Mouse (Mus musculus): ENCODE results near the gene Tmem207. TPM values are rescaled to one million over a fixed set of nuclear protein-coding genes. Genes with fewer than 3 reads are reported as not detected.
"Not testable (repeated sequence)": the region's sequence is repeated elsewhere in the genome, so short reads cannot be mapped to it uniquely, and the experiment has no call there.

The Tmem207 gene
- polyA plus RNA-seq, 1 experiment from 2014 or later, result 0.07 TPM

DNA sequence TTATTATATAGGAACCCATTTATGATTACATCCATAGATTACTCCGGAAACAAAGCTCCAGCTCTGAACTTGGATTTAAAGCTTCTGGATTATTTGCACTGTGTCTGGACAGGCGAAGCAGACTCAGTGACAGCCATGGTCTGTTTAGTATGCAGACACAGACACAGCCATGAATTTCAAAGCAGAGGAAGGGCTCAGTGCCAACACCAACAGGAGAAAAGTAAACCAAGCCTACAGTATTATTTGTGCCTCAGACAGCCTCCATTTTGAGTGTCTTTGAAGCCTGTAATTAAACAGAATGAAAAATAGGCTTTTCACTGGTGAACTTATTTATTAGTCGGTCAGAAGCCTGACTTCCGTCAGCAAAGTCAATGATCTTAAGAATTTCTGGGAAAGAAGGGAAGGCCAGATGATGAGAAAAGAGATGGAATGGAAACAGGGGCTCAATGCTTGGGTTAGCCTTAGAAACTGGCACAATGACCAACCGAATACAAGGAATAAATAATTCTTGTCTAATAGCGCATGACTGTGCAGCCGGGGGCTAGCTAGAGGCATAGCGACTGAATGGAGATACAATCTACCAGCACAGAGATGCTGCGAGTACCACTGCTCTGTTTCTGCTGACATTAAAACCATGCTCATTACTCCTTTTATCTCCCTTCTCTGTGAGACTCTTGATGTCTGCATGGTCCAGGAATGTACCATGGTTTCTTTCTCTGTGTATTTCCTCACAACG is 1.5 kb upstream of the Tmem207 start:
- H3K4me1 ChIP-seq (replicated peaks), result peaks cover 30% of the 10 kb centered on the region
- H3K9ac ChIP-seq, result no peak overlapping the region
- peak overlapping the region; percentile 10 for H3K4me2 ChIP-seq
- 37% methylated on average over 10 of the region's 10 CpGs for WGBS
- H3K36me3 ChIP-seq, result no peaks in the 10 kb centered on the region
- peak; percentile 94 for ATAC-seq (ENCODE audit: low read depth)
- H3K27me3 ChIP-seq, result no peaks in the 10 kb centered on the region
- H3K4me3 ChIP-seq, result no peak overlapping the region
- H3K9me3 ChIP-seq, result no peaks in the 10 kb centered on the region
- H3K27ac ChIP-seq (replicated peaks), result peak overlapping the region; percentile 42

DNA sequence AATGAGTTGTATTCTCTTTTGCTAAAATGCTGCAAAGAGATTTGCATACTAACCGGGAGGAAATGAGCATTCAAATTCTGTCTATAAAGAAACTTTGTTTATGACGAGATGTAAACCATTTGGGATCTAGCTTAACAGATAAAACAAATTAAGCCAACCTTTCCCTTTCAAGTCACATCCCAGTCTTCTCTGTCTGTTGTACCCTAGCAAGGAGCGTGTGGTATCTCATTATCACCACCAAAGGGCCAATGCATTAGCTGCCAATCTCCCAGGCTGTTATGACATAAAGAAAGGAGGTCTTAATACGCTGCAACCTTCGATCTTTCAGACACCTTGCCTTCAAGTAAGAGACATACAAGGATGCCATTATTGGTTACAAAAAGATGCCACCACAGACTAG is 737 bp downstream of the Tmem207 start:
- 0 out of 2 replicates have a peak overlapping the region, but pooled peaks have one; percentile 38 for H3K27ac ChIP-seq (replicated peaks)
- H3K4me2 ChIP-seq, result no peak overlapping the region
- H3K4me1 ChIP-seq (replicated peaks), result peaks cover 30% of the 10 kb centered on the region
- WGBS, result 64% methylated on average over 5 of the region's 5 CpGs
- no peak overlapping the region for H3K9ac ChIP-seq
- no peaks in the 10 kb centered on the region for H3K36me3 ChIP-seq
- no peak for ATAC-seq (ENCODE audit: low read depth)
- H3K27me3 ChIP-seq, result no peaks in the 10 kb centered on the region
- H3K9me3 ChIP-seq, result no peaks in the 10 kb centered on the region
- H3K4me3 ChIP-seq, result no peak overlapping the region

DNA sequence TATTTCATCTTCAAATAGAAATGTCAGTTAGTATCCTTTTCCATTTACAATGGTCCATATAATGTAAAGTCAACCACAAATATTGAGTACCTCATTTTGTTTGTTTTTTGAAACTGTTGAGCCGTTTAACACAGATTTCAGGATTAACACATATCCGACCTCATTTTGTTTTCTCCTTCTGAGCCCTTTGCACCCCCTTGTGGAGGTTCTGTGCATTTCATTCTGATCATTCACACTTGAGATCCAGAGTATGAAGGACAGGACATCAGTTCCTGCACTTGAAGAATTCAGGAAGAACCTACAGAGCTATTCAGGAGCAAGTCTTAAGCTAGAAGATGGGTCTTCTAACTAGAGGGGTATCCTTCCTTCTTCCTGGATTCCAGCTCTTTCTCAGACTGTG is 7.0 kb downstream of the Tmem207 start:
- Histone ChIP-seq H3K4me3 (no peak overlapping the region), H3K36me3 (no peaks in the 10 kb centered on the region), H3K9ac (no peak overlapping the region), H3K27ac (replicated peaks) (no peak overlapping the region), H3K4me1 (replicated peaks) (peaks cover 5% of the 10 kb centered on the region; the same call in 1 of the 2 replicates), H3K27me3 (no peaks in the 10 kb centered on the region), H3K4me2 (no peak overlapping the region), H3K9me3 (no peaks in the 10 kb centered on the region)
- no peak for ATAC-seq (ENCODE audit: low read depth)
- WGBS, result 61% methylated on average over 2 of the region's 2 CpGs

DNA sequence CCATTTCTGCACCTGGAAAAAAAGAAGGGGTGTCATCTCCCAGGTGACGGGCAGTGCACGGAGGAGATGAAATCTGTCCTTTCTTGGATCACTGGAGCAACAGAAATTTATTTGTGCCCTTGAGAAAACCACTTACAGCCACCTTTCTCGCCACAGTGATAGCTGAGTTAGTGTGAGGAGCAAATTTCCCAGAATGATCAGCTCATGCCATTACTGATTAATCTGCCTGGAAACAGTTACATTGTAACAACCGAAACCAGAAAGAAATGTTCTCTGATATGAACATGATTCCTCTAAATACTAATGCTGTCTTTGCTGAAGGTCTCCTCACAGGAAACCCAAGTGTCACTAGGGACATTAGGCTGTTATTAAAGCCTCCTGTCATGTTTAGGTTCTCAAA is 21.6 kb downstream of the Tmem207 start:
- H3K4me2 ChIP-seq, result no peak overlapping the region
- no peak overlapping the region for H3K9ac ChIP-seq
- 80% methylated on average over 4 of the region's 4 CpGs for WGBS
- H3K27me3 ChIP-seq, result no peaks in the 10 kb centered on the region
- no peak overlapping the region for H3K4me3 ChIP-seq
- H3K36me3 ChIP-seq, result no peaks in the 10 kb centered on the region
- H3K4me1 ChIP-seq (replicated peaks), result no peaks in the 10 kb centered on the region
- H3K27ac ChIP-seq (replicated peaks), result no peak overlapping the region
- no peaks in the 10 kb centered on the region for H3K9me3 ChIP-seq
- ATAC-seq (ENCODE audit: low read depth), result no peak

DNA sequence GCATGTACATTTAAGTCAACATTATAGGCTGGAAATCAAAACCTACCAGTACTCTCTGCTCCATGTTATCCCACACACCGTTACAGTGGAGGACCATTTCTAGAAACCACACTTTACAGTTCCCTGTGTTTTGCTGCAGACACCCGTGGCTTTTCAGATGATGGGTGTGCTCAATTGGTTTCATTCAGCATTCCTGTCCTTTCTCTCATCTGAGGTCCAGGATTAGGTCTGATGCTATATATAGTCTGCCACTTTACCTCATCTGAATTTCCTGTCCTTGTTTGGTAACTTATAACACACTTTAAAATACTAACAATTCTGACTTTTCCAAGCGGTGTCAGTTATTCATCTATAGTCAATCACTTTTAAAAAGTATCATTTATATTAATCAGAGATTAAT is 25.8 kb downstream of the Tmem207 start:
- Histone ChIP-seq H3K4me3 (no peak overlapping the region), H3K4me2 (no peak overlapping the region), H3K4me1 (replicated peaks) (no peaks in the 10 kb centered on the region), H3K9ac (no peak overlapping the region), H3K27ac (replicated peaks) (no peak overlapping the region), H3K27me3 (no peaks in the 10 kb centered on the region), H3K9me3 (no peaks in the 10 kb centered on the region), H3K36me3 (no peaks in the 10 kb centered on the region)
- no peak for ATAC-seq (ENCODE audit: low read depth)
- WGBS, result 83% methylated on average over 3 of the region's 3 CpGs

DNA sequence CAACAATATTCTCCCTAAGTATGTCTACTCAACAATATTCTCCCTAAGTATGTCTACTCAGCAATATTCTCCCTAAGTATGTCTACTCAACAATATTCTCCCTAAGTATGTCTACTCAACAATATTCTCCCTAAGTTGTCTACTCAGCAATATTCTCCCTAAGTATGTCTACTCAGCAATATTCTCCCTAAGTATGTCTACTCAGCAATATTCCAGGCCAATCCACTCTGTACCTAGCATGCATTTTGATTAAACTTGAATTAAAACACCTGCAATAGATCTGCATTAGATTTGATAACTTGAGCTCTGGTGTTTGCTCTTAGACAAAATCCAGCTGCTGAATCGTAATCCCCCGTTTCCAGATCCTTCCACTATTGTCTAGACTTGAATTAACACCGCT is 26.9 kb downstream of the Tmem207 start:
- H3K9me3 ChIP-seq; H3K27me3 ChIP-seq; H3K27ac ChIP-seq (replicated peaks); H3K4me3 ChIP-seq; H3K36me3 ChIP-seq; H3K4me2 ChIP-seq; ATAC-seq (ENCODE audit: low read depth); H3K9ac ChIP-seq; H3K4me1 ChIP-seq (replicated peaks): not testable (repeated sequence)
- WGBS, result 90% methylated on average over 3 of the region's 3 CpGs

DNA sequence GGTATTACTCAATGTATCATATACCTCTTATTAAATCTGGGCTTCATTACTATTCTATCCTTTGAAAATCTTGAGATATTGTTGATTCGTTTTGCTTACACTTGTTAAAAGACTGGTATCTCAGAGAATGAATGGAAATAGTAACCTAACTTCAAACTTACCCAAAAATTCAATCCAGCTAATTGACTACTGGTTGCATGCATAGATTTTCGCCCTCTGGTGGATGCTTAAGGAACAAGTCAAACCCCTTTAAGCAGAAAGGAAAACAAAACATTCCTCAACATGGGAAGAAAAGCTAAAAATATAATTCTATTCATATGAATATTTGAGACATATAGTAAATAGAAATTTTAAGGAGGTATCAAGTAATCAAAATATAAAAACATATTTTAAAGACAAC is 30.8 kb downstream of the Tmem207 start:
- no peak overlapping the region for H3K4me2 ChIP-seq
- ATAC-seq (ENCODE audit: low read depth), result no peak
- WGBS, result 13% methylated on average over 2 of the region's 2 CpGs
- H3K27me3 ChIP-seq, result no peaks in the 10 kb centered on the region
- no peak overlapping the region for H3K9ac ChIP-seq
- H3K27ac ChIP-seq (replicated peaks), result no peak overlapping the region
- no peaks in the 10 kb centered on the region for H3K4me1 ChIP-seq (replicated peaks)
- no peak overlapping the region for H3K4me3 ChIP-seq
- H3K9me3 ChIP-seq, result no peaks in the 10 kb centered on the region
- H3K36me3 ChIP-seq, result no peaks in the 10 kb centered on the region

DNA sequence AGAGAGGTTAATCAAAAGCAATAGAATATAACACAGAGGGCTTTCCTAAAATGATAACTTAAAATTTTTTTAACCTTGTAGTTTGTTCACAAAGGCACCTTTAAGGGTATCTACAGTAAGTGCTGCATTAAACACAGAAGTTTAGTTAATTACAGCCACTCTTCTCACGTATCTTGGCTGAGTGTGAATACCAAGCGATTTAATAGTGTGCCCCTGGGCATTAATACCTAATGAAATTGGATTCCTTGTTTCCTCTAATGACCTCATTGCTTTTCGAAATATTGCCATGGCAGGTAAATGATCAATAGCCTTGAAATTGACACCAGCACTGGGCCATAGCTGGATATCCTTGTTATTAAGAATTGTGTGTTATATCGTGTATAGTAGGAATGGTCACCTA is 55.3 kb downstream of the Tmem207 start:
- Histone ChIP-seq H3K9me3 (no peaks in the 10 kb centered on the region), H3K4me1 (replicated peaks) (no peaks in the 10 kb centered on the region), H3K27me3 (no peaks in the 10 kb centered on the region), H3K4me2 (no peak overlapping the region), H3K9ac (no peak overlapping the region), H3K4me3 (no peak overlapping the region), H3K27ac (replicated peaks) (no peak overlapping the region), H3K36me3 (no peaks in the 10 kb centered on the region)
- 69% methylated on average over 4 of the region's 4 CpGs for WGBS
- ATAC-seq (ENCODE audit: low read depth), result no peak

DNA sequence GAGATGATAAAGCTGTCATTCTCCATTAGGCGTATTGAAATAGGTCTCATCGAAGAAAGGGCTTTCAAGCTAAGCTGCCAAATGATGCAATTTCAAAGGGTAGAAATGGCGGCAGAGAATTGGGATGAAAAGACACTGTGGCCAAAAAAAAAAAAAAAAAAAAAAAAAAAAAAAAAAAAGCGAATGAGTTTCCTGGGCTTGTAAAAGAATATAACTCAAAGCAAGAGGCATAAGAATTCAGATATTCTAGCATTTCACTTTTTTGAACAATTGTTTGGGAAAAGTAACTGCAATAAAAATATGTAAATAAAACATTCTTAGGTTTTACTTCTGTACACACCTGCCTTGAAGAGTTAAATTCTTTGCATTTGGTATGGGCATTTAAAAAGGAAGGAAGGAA is 60.0 kb downstream of the Tmem207 start:
- no peaks in the 10 kb centered on the region for H3K9me3 ChIP-seq
- no peaks in the 10 kb centered on the region for H3K36me3 ChIP-seq
- no peak overlapping the region for H3K27ac ChIP-seq (replicated peaks)
- H3K9ac ChIP-seq, result no peak overlapping the region
- 78% methylated on average over 4 of the region's 4 CpGs for WGBS
- H3K4me2 ChIP-seq, result no peak overlapping the region
- ATAC-seq (ENCODE audit: low read depth), result no peak
- H3K4me3 ChIP-seq, result no peak overlapping the region
- no peaks in the 10 kb centered on the region for H3K27me3 ChIP-seq
- H3K4me1 ChIP-seq (replicated peaks), result no peaks in the 10 kb centered on the region

DNA sequence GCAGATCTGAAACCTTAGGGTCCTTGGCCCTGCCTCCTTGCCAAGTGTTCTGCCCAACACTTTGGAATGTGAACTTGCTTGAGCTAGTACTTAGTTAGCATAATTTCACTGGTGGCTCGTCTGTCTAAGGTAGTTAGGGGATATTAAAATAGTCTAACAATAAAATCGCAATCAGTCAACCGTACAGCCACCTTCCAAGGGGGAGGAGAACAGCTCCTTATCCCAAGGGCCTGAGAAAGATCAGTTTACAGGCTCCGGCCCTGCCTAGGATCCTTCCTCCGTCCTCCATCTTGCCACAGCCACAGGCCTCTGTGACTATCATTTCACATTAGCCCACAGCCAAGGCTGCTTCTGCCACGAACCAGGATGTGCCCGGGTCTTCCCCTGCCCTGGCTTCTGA is 63.7 kb downstream of the Tmem207 start, which contains the start of gene Cldn16:
Gene Cldn16, plus strand, starts transcription at position 301 of the 400 bp plus-strand sequence.
- H3K27me3 ChIP-seq, result no peaks in the 10 kb centered on the region
- H3K4me3 ChIP-seq, result no peak within 1 kb of the TSS
- 83% methylated on average over 7 of the region's 7 CpGs for WGBS
- H3K4me2 ChIP-seq, result no peak within 1 kb of the TSS
- H3K4me1 ChIP-seq (replicated peaks), result no peaks in the 10 kb centered on the region
- no peaks in the 10 kb centered on the region for H3K36me3 ChIP-seq
- H3K9ac ChIP-seq, result no peak within 1 kb of the TSS
- no peak for ATAC-seq (ENCODE audit: low read depth)
- no peaks in the 10 kb centered on the region for H3K9me3 ChIP-seq
- H3K27ac ChIP-seq (replicated peaks), result no peak within 1 kb of the TSS

DNA sequence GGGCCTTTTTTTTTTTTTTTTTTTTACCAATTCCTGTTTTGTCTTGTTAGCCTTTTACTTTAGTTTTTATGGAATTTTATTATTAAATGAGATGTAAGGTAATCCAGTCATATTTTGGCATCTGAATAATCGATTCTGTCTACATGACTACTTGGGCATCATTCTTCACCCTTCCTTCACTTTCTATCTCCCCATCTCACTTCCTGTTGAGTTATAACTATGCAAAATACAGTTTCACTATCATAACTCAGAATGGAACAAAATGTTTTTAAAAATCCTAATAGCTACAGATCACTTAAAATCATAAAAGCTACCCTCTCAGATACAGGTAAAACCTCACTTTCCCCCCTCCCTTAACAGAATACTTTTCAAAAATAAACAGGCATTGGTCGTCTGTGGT is 70.4 kb downstream of the Tmem207 start:
- no peaks in the 10 kb centered on the region for H3K9me3 ChIP-seq
- H3K4me3 ChIP-seq, result no peak overlapping the region
- no peaks in the 10 kb centered on the region for H3K4me1 ChIP-seq (replicated peaks)
- WGBS, result 87% methylated on average over 2 of the region's 2 CpGs
- H3K9ac ChIP-seq, result no peak overlapping the region
- no peak for ATAC-seq (ENCODE audit: low read depth)
- no peak overlapping the region for H3K4me2 ChIP-seq
- no peak overlapping the region for H3K27ac ChIP-seq (replicated peaks)
- H3K36me3 ChIP-seq, result no peaks in the 10 kb centered on the region
- no peaks in the 10 kb centered on the region for H3K27me3 ChIP-seq

DNA sequence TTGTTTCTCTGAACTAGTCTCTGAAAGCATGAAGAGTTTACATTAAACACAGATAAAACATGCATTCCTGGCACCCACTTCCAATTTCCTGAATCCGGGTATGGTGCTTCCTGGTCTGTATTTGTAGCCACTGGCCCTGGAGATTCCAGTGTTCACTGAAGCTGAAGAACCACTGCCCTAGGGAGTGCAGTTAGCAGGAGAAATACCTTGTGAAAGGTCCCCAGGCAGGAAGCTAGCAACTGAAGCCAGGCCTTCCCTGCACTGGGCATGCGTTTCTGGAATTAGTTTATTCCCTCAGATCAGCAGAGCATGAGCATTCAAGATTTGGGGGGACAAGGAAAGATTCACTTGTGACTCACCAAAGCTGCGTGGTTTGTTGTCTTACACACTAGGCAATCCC is 72.4 kb downstream of the Tmem207 start:
- Histone ChIP-seq H3K27ac (replicated peaks) (no peak overlapping the region), H3K4me3 (no peak overlapping the region), H3K9me3 (no peaks in the 10 kb centered on the region), H3K9ac (no peak overlapping the region), H3K36me3 (no peaks in the 10 kb centered on the region), H3K27me3 (no peaks in the 10 kb centered on the region), H3K4me2 (no peak overlapping the region), H3K4me1 (replicated peaks) (no peaks in the 10 kb centered on the region)
- no peak for ATAC-seq (ENCODE audit: low read depth)
- 71% methylated on average over 3 of the region's 3 CpGs for WGBS

Data from neural tube, embryonic 13.5 days (tissue).